Comparison of ENCODE assay signal across 16 mouse cellular contexts in the genomic region with DNA sequence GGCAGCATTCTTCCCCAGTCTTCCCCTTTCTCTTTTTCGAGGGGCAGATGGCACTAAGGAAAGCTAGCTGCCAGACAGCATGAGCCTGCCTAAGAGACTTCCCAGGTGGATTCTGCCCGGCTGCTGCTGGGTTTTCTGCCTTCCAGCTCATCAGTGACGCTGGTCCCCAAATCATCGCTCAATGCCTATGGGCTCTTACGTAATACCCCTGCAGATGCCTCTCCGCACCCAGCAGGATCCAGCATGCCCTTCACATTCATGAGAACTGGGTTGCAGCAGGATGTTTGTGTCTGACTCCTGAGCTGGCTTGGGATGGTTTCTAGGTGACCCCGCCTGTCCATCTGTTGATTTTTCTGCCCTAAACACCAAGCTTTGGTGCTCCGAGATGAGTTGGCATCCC.
DNase-seq lines count a peak whose midpoint lies in the region; ATAC-seq lines count a peak whose summit lies in the region.
"Had no signal": no experiment of that assay in that cellular context is flagged by ENCODE, and none has a peak within 500 bp of the region (broad histone marks: within the 10 kb centered on the region; RNA-seq: fewer than 3 reads in every experiment).

No protein-coding gene starts in this region.

- H3K27ac ChIP-seq in forebrain, embryonic 10.5 days: peak overlapping the region; percentile 74
- no peak overlapping the region for H3K27ac ChIP-seq in forebrain, embryonic 11.5 days (ENCODE audit: low read depth, low read length)
- peak overlapping the region; percentile 55; the same call in 1 of the 2 replicates for H3K27ac ChIP-seq in forebrain, embryonic 14.5 days (ENCODE audit: low read depth, low read length)
- H3K27ac ChIP-seq: heart, embryonic 15.5 days; midbrain, embryonic 15.5 days; neural tube, embryonic 12.5 days had no signal

- no peaks in the 10 kb centered on the region for H3K36me3 ChIP-seq in forebrain, embryonic 10.5 days (replicated peaks)
- H3K36me3 ChIP-seq in forebrain, embryonic 11.5 days (ENCODE audit: control insufficient read depth, insufficient read depth, low read length): no peaks in the 10 kb centered on the region
- H3K36me3 ChIP-seq in forebrain, embryonic 14.5 days (ENCODE audit: control insufficient read depth, insufficient read depth, low read length): no peaks in the 10 kb centered on the region
- H3K36me3 ChIP-seq: heart, embryonic 15.5 days; midbrain, embryonic 15.5 days; neural tube, embryonic 12.5 days had no signal

- WGBS in forebrain, embryonic 10.5 days: 88% methylated on average over 8 of the region's 8 CpGs
- 85% methylated on average over 8 of the region's 8 CpGs for WGBS in forebrain, embryonic 11.5 days
- WGBS in forebrain, embryonic 14.5 days: 75% methylated on average over 8 of the region's 8 CpGs

- peaks cover 29% of the 10 kb centered on the region for H3K4me1 ChIP-seq in forebrain, embryonic 10.5 days
- peaks cover 10% of the 10 kb centered on the region for H3K4me1 ChIP-seq in forebrain, embryonic 11.5 days (replicated peaks; ENCODE audit: control insufficient read depth, insufficient read depth, low read length)
- peaks cover 21% of the 10 kb centered on the region for H3K4me1 ChIP-seq in forebrain, embryonic 14.5 days (ENCODE audit: control insufficient read depth, insufficient read depth, low read length)
- H3K4me1 ChIP-seq: neural tube, embryonic 12.5 days had no signal

- no peak overlapping the region for H3K4me2 ChIP-seq in forebrain, embryonic 11.5 days (ENCODE audit: low read depth, low read length, severe bottlenecking)
- H3K4me2 ChIP-seq in forebrain, embryonic 14.5 days (ENCODE audit: low read length): no peak overlapping the region
- H3K4me2 ChIP-seq: heart, embryonic 15.5 days; midbrain, embryonic 15.5 days; neural tube, embryonic 12.5 days had no signal

- H3K27me3 ChIP-seq in forebrain, embryonic 10.5 days (ENCODE audit: poor library complexity, severe bottlenecking): peaks cover 5% of the 10 kb centered on the region; the same call in 1 of the 2 replicates
- H3K27me3 ChIP-seq in forebrain, embryonic 11.5 days (ENCODE audit: control insufficient read depth, insufficient read depth, low read length): no peaks in the 10 kb centered on the region
- H3K27me3 ChIP-seq in forebrain, embryonic 14.5 days (replicated peaks; ENCODE audit: control insufficient read depth, insufficient read depth, low read length): no peaks in the 10 kb centered on the region
- H3K27me3 ChIP-seq: heart, embryonic 15.5 days; midbrain, embryonic 15.5 days; neural tube, embryonic 12.5 days had no signal

- DNase-seq in forebrain, embryonic 10.5 days (ENCODE audit: extremely low spot score, low spot score): no peak
- DNase-seq in forebrain, embryonic 11.5 days (ENCODE audit: low spot score): no peak
- DNase-seq in layer of hippocampus, adult 9-11 months: peak; percentile 67
- no peak for DNase-seq in layer of hippocampus, adult 9-10 months (ENCODE audit: low spot score)
- peak; percentile 71 for DNase-seq in cerebellum, adult 8-10 months
- DNase-seq in forebrain, embryonic 14.5 days (ENCODE audit: low spot score): peak; percentile 49
- DNase-seq in heart, postnatal 10 days: no peak
- DNase-seq: adrenal gland, adult 8-10 months; kidney, adult 9 months; liver; spleen, adult 18-20 months; thymus, postnatal 25 days had no signal

- H3K9me3 ChIP-seq in forebrain, embryonic 10.5 days: no peaks in the 10 kb centered on the region
- no peaks in the 10 kb centered on the region for H3K9me3 ChIP-seq in forebrain, embryonic 11.5 days (ENCODE audit: control insufficient read depth, low read length)
- H3K9me3 ChIP-seq in forebrain, embryonic 14.5 days (replicated peaks; ENCODE audit: control insufficient read depth, low read length): no peaks in the 10 kb centered on the region
- H3K9me3 ChIP-seq: heart, embryonic 15.5 days; midbrain, embryonic 15.5 days; neural tube, embryonic 12.5 days had no signal

- H3K9ac ChIP-seq in forebrain, embryonic 11.5 days (ENCODE audit: low read length): no peak overlapping the region
- no peak overlapping the region for H3K9ac ChIP-seq in forebrain, embryonic 14.5 days (ENCODE audit: low read length)
- H3K9ac ChIP-seq: heart, embryonic 15.5 days; midbrain, embryonic 15.5 days; neural tube, embryonic 12.5 days had no signal

- intact Hi-C loops in heart, postnatal 10 days (cut with DNase I): no loop called here

- no peak for ATAC-seq in forebrain, embryonic 11.5 days (replicated peaks; ENCODE audit: low FRiP score)
- peak; percentile 43; the same call in 1 of the 2 replicates for ATAC-seq in forebrain, embryonic 14.5 days
- no peak for ATAC-seq in erythroid progenitor cell, adult 5-6 weeks (replicated peaks; ENCODE audit: low FRiP score, poor library complexity, severe bottlenecking)
- ATAC-seq: midbrain, embryonic 15.5 days had no signal

- no peak overlapping the region for H3K4me3 ChIP-seq in forebrain, embryonic 10.5 days
- H3K4me3 ChIP-seq in forebrain, embryonic 11.5 days (ENCODE audit: low read depth, low read length): no peak overlapping the region
- no peak overlapping the region for H3K4me3 ChIP-seq in forebrain, embryonic 14.5 days (ENCODE audit: low read depth, low read length)
- H3K4me3 ChIP-seq: heart, embryonic 15.5 days; midbrain, embryonic 15.5 days; neural tube, embryonic 12.5 days had no signal

Comparison
In these comparisons a context has a peak if more than half of its experiments do, and no peak if none do; other contexts are left out.
1. DNase-seq: peak in layer of hippocampus, adult 9-11 months (single experiment), cerebellum, adult 8-10 months (single experiment) and forebrain, embryonic 14.5 days (single experiment); none in forebrain, embryonic 10.5 days (single experiment), forebrain, embryonic 11.5 days (single experiment), layer of hippocampus, adult 9-10 months (single experiment) and heart, postnatal 10 days (0 of 2).